Mouse (Mus musculus) layer of hippocampus, postnatal 14 days (tissue): Measurements from ENCODE around the gene Med29. TPM values are rescaled to one million over a fixed set of nuclear protein-coding genes. Genes with fewer than 3 reads are reported as not detected.

Experiments used
- DNase-seq, 2 experiments: peaks; one replicate each; pipeline ENCODE4 v3.0.0; 2021 to 2022; ENCODE audit warnings: low spot score in 2 of 2, mixed read lengths in 1 of 2
- total RNA-seq, 2 experiments: library from RNA; stranded (reverse); gene quantifications; 2 replicates each; pipeline ENCODE4 v1.2.3; 2021

The Med29 gene
- total RNA-seq, 2 experiments from 2014 or later: 19.3 to 20.1 TPM

DNA sequence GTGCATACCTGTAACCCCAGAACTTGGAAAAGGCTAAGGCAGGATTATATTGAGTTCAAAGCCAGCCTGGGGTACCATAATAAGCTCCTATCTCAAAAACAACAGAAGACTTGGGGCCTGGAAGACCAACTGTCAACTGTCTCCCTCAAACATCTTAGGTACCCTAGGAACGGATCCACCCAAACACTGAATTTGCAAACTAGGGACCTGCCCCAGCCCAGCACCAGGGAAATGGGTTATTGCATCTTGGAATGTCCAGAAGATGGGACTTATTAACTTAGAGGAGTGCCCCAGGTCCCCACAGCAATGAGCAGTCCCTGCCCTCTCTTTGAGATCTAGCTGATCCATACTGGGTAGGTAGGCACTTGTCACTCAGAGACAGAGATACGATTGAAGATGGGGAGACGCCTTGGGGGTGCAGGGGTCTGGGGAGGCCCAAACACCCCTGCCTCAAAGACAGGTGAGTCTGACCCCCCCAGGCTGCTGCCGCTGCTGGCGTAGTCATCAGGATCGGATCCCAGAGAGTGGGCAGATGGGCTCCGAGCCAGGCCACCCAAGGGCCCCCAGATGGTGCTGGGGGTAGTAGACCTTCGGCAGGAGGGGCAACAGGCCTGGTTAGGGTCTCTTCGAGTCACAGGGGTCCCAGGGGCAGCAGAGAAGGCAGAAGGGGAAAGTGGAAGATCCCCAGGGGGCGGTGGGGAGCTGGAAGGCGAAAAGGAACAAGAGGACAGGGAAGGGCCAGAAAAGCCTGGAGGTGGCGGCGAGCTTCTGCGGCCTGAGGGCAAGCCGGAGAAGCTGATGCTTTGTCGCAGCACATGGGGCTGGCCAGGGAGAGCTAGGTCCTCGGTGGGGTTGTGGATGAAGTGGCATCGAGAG lies 15.1 kb downstream of the Med29 start:
- DNase-seq: no peak

DNA sequence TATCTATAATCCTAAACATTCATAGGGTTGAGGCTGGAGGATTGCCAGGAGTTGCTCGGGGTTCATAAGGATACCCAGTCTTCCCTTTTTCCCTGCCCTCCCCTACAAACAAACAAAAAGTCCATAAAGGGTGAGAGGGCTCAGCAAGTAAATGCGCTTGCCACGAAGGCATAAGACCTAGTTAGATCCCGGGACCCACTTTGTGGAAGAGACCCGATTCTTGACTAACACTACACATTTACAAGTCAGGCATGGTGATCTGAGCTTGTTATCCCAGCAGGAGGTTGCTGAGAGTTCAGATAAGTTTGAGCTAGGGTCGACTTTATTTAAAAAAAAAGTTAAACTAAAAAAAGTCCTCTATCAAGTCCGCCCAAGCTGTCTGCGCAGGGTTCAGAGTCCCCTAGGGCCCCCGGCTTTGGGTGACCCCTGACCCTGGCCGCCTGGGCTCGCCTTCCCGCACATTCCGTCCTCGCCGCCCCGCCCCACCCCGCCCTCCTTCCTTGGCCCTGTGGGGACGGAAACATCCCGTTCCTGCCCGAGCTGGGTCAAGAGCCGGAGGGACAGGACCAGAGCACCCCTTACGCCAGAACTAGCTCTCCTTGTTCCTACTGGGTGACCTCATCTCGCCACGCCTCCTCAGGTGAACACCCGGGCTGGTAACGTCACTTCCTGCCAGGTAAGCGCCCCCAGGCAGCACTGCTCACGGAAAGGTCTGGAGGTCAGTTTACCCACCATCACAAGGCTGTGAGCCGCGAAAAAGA lies 16.3 kb downstream of the Med29 start:
- DNase-seq: no peak

DNA sequence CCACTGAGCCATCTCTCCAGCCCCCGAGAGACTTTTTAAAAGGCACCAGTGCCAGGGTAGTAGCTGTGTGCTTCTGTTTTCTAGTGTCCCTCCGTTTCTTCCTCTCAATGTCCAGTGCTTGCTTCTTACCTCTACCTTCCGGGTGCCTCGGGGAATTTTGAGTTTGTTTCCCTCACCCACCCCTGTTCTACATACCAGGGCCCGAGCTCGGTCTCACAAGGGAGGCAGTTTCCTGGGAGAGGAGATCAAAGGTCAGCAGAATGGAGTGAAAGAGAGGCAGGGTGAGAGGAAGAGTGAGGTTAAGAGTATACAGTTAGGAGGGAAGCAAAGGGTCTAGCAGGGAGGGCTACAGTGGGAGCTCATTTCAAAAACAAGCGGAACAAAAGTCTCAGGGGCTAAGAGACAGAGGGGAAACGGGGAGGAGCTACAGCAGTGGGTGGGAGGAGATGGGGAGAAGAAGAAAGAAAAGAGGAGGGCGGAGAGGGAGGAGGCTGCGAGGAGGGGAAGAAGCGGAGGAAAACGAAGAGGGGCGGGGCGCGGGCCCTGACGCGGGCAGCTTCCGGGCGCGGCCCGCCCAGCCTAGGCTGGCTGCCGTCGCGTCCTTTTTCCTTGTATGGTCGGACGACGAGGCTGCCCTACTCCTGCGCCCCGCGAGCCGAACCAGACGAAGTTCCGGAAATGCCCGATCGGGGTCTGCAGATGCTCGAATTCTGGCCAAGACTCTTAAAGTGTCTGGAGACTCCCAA lies 17.2 kb downstream of the Med29 start:
- DNase-seq: peak in 1 of 2 experiments; percentile 78

DNA sequence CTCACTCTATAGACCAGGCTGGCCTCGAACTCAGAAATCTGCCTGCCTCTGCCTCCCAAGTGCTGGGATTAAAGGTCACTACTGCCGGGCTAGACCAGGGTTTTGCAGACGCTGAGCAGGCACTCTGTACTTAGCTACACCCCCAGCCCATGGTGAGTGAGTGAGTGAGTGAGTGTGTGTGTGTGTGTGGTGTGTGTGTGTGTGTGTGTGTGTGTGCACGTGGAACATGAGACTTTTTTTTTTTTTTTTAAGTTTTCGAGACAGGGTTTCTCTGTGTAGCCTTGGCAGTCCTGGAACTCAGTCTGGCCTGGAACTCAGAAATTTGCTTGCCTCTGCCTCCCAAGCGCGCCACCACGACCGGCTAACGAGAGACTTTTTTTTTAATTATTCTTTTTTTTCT lies 17.9 kb downstream of the Med29 start:
- DNase-seq: no peak

DNA sequence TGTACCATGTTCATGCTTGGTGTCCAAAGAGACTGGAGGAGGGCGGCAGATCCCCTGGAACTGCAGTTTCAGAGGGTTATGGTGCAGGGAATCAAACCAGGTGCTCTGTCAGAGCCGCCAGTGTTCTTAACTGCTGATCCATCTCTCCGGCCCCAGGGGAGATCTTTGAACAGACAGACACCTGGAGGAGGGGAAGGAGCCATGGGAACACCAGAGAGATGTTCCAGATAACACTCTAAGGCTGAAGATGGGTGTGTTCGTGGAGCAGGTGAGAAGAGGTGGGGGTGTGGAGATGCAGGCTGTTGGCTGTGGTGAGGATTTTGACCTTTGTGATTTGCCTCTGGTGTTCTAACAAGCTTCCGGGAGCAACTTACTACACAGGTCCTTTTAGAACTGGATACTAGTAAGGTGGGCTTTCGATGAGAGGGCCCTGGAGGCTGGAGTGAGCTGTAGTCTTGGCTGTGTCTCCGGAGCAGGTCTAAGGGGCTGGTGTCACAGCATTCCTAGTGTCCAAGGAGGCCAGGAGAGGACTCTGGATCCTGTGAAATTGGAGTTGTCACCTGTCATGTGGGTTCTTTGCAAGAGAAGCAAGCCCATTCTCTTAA lies 18.5 kb downstream of the Med29 start:
- DNase-seq: no peak

DNA sequence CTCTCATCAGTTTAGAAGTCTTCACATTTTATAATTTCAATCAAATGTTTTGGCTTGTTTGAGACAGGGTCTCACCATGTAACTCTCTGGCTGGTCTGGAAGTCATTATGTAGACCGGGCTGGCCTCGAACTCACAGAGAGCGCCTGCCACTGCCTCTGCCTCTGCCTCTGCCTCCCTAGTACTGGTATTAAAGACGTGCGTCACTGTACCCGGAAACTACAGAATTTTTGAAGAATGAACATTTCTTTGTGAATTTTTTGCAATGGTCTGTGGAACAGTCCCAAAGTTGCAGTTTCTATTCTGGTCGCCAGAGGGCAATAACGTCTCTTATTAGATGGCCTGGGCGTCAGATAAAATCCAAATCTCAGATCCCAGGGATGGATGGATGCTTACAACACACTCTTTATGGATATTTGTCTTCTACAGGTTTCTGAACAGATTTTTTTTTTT lies 19.4 kb downstream of the Med29 start:
- peak; percentile 71 to 90 for DNase-seq

DNA sequence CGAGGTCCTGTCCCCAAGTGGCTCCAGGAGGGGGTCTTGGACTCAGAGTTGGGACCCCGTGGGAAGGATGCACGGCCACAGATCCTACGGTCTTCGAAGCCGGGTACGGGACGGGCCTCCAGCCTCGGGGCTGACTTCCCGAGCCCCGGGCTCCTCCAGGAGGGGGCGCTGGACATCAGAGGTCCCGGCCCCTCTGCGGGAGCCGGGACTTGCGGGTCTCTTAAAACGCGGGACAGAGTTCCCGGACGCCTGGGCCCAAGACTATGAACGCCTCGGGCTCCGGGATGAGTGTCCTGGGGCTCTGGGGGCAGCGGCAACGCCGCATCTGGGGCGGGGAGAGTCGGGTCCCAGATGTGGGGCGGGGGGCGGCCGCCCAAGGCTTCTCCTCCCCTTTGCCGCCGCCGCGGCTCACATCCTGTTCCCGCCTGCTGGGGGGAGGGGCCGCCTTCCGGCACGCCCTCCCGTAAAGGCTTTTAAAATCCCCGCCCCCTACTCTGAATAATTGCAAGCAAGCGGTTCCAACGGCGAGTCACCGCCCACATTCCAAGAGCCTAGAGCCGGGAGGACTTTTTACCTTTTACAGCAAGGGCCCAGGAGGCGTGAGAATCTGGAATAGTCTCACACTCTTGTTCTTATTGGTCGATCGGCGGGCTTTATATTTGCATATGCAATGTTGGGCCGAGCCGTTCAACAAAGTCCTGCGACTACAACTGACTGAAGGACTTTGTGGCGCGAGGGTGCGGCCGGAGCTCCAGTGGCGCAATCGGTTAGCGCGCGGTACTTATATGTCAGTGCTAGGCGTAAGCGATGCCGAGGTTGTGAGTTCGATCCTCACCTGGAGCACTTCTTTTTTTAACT lies 20.0 kb downstream of the Med29 start, which contains the start of gene Plekhg2:
Plekhg2 (minus strand) TSS at position 349 of the 858 bp plus-strand sequence.
- DNase-seq: peak; percentile 96

DNA sequence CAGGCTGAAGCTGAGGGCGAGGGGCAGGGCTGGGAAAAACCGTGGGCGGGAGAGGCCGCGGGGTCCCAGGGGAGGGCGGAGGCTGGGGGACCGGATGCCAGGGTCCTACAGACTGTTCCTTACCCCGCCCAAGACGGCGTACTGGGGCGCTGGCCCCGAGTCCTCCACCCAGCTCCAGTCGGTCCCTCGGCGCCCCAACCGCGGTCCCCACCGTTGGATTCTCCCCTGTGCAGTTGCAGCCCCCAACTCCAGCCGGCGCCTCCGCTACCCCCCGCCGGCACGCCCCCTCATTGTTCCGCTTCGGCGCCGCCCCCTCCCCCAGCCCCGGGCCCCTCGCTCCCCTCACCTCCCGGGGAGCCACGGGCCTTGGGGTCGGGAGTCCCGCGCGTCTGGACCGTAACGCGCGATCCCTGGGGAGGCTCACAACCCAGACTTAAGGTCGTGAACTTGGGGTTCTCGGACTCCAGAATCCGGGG lies 21.0 kb downstream of the Med29 start:
- DNase-seq: no peak

DNA sequence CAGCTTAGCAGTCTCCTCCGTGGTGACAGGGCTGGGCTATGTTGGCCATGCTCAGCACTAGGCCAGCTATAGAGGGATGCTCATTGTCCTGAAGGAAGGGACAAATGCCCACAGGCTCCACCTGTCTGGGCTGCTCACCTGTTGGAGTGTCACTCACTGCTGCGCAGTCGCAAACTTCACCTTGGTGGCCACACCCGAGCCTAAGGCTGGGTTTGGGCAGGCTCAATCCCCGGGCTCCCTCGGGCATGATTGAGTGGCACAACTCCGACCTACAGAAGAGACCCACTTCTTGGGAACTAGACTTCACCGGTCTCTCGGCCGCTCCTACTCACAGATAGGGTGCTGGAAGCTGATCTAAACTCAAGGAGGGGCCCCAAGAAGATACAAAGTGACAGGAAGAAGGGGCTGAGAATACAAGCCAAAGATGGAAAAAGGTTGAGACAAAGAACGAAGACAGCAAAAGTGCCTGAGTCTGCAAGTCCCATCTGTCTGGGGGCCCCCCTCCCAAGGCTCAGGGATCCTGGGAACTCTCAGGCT lies 21.5 kb downstream of the Med29 start:
- DNase-seq: no peak

DNA sequence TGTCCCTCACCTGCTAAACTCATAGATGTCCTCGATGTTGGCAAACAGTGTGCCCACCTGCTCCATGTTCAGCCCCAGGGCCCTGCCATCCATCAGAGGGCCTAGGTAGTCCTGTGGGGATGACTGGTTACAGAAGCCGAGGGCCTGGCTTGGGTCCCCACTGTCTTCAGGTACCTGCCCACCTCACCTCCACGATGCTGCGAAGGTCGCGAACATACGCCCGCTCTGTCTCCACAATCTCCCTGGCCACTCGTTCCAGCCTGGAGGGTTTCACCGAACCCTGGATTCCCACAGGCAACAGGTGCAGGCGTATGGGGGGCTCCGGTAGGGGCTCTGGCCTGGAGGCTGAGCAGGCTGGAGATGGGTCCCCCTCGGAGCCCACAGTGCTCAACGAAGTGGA lies 22.5 kb downstream of the Med29 start:
- no peak for DNase-seq

DNA sequence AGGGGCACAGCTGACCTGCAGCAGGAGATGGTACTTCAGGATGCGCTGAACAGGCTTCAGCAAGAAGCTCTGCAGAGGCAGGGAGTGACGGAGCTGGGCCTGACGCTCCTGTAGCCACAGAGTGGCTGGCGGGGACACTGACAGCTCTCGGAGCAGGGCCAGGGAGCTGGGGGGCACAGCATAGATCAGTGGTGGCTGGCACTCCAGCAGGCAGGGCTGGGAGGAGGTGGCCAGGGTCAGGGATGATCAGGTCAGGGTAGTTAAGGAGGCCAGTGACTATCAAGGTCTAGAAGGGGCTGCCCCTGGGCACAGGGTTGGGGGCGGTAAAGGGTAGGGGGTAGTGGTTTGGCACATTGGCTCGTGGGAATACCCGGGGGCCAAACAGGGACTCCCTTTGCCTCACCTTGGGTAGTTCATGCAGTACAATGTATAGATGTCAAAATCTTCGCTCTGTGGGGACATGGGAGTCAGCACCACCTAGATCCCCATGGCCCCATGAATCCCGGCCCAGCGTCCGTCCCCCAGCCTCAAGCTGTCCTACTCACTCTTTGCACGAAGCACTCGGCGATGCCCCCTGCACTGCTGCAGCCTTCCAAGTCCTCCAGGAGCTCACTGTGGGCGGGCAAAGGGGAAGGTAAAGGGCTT lies 24.1 kb downstream of the Med29 start:
- no peak for DNase-seq

DNA sequence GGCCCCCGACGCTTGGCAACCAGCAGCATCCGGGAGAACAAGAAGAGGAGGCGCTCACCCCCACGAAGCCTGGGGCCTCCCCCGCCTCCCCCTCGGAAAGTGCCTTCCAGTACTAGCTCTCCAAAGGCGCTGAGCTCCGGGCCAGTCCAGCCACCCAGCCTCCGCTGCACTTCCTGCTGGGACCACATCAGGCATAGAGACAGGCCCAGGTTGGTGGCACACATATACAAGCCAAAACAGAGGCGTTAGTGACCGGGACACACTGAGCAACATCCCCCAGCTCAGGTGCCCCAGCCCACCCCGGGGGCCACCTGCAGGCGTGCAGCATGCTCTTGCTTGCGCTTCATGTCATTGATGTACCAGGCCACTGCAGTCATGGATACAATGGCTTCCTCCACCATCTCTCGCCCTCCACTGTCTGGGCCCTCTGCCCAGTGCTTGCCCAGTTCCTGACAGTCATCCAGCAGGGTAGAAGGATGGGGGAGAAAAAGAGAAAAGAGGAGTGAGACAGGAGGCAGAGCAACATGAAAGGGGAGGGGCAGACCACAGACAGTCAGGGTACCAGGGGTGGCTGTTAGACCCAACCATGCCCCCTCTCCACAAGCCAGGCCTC lies 24.7 kb downstream of the Med29 start:
- no peak for DNase-seq

DNA sequence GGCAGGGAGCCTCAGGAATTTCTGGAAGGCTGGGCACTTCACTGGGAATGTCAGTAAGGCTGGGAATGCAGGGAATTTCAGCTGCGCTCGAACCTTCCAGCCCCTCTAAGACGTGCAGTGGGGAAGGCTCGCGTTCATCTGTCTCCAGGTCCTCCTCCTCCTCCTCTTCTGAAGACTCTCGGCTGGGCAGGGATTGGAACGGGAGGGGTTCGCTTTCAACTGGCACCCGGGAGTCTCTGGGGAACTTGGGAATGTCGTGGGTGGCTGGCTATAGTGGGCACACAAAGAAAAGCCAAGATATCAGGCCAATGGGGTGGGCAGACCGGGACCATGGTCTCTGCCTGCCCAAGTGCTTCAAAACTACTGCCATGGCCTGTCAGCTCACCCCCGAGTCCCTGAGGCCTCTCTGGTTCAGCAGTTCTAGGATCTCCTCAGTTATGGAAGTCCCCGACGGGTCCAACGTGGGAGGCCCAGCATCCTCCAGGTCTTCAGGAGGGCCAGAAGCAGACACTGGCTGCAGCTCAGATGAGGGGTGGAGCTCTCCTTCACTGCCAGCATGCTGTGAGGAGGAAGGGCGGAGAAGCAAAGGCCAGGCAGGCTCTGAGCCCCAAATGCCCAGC lies 30.0 kb downstream of the Med29 start:
- no peak for DNase-seq

DNA sequence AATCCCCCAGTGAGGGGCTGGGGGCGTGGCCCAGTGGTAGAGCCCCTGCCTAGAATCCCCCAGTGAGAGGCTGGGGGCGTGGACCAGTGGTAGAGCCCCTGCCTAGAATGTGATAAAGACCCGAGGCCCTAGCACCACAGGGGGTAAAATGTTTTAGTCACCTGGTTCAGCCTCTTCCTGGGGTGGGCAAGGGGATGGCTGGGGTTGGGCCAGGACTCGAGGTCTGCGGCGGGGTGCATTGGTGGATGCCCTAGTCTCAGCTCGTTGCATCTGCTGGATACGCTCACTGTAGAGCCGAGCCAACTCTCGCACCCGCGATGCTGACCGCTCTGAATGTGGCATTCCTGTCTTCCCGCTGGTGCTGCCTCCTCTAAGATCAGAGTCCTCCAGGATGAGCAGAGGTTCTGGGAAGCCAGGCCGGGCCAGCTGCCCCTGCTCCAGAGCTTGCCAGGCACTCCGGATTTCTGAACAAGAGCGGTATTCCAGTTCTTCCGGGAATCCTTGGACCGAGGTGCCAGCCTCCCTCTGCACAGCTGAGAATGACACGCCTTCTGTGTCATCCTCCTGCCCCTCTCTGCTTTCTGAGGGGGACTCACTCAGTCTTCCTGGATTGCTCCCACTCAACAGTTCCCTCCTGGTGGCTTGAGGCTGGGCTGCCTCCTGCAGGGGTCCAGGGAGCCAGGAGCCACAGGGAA lies 30.7 kb downstream of the Med29 start:
- no peak for DNase-seq

DNA sequence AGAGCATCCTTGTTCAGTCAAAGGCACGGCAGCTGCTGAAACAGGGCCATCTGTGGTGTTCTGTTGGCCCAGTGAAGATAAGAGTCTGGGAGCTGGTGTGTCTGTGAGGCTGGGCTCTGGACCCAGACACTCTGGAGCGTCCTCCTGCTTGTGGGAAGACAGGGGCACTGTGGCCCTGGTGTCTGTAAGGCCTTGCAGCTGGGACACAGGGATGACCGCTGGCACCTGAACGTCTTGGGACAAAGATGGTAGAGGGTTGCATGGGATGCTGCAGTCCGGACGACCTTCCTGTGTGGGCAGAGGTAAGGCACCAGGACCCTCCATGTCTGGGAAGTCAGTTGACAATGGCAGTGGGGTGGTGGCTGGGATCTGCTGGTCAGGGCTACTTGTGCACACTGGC lies 32.2 kb downstream of the Med29 start:
- DNase-seq: no peak

DNA sequence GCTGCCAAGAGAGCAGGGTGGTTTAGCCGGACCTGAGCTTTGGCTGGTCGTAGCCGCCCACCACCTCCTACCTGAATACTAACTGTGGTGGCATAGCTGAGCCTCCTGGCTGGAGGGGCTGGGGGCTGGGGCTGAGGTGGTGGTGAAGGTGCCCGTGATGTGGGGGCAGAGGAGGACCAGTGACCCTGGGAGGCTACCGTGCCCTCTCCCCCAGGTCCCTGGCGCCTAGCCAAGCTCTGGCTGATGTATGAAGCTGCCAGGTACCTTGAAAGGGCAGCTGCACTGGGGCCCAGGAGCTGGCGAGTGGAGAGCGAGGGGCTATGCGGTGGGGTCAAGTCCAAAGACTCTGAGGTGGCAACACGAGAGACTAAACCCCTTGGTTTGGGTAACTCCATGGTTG lies 32.7 kb downstream of the Med29 start:
- DNase-seq: no peak

DNA sequence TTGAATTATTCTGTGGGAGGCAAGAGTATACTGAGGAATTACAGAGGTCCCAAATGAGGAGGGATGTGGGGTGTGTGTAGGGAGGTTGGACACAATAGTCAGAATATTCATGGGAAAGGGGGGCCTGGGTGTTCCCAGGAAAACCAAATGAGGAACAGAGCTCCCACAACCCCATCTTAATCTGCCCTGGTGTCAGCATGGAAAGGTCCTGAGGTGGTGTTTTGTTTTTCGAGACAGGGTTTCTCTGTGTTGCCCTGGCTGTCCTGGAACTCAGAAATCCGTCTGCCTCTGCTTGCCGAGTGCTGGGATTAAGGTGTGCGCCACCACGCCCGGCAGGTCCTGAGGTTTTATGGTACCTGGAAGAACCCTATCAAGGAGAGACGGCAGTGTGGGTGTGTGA lies 34.1 kb downstream of the Med29 start:
- no peak for DNase-seq

DNA sequence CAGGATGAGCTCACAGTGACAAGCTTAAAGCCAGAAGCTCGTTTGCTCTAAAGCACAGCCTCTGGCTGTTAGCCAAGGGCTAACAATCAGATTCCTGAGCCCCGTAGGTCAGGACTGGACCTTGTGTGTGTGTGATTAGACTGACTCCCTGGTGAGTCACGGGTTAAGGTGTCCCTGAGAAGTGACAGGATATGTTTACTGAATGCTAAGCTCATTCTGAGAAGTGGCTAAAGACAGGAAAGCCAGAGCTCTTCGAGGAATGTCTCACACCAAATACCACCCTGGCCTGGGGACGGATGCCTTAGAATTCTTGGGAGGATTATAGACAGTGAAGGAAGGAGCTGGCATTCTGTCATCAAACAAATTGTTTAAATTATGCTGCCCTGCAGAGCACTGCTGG lies 34.5 kb downstream of the Med29 start:
- DNase-seq: no peak
